Mouse (Mus musculus) CH12.LX (cell line): ENCODE data around the gene Olfm4. TPM values are rescaled to one million over a fixed set of nuclear protein-coding genes. Genes with fewer than 3 reads are reported as not detected.

ENCODE experiments used
- DNase-seq: peaks from one replicate; pipeline ENCODE4 v3.0.0-alpha.2; 2013; ENCODE audit errors: extremely low read depth
- H3K27ac ChIP-seq: 2 replicates; pipeline ENCODE4 v1.5.1; 2012; ENCODE audit warnings: low read depth, mild to moderate bottlenecking, control low read depth, moderate library complexity; ENCODE audit not compliant: insufficient read depth
- H3K27me3 ChIP-seq: replicated peaks from 2 replicates; pipeline ENCODE3; 2012; ENCODE audit warnings: inconsistent platforms
- H3K36me3 ChIP-seq, 2 experiments: replicated peaks in 1 of 2; 2 replicates each; pipeline versions ENCODE3 to v1.6.1; 2012; ENCODE audit warnings: inconsistent platforms in 1 of 2, low read length in 1 of 2, mild to moderate bottlenecking in 1 of 2, mixed read lengths in 1 of 2, moderate library complexity in 1 of 2; ENCODE audit not compliant: control insufficient read depth in 1 of 2, insufficient read depth in 1 of 2
- H3K4me1 ChIP-seq, 2 experiments: 2 replicates each; pipeline ENCODE4 v1.6.1; 2012; ENCODE audit warnings: inconsistent platforms in 1 of 2, moderate library complexity in 1 of 2; ENCODE audit not compliant: insufficient read depth in 2 of 2, control insufficient read depth in 1 of 2
- H3K4me2 ChIP-seq: 2 replicates; pipeline ENCODE4 v1.6.1; 2012; ENCODE audit warnings: low read depth, mild to moderate bottlenecking, control low read depth; ENCODE audit not compliant: poor library complexity, insufficient read depth, severe bottlenecking
- H3K4me3 ChIP-seq, 3 experiments: fragments of 150-350 bp in 1 of 3; sonication (generic) in 1 of 3; replicated peaks in 1 of 3; 2 replicates each; pipeline versions ENCODE3 to v1.5.1; 2011 to 2012; ENCODE audit warnings: low read depth in 2 of 3, low read length in 2 of 3, mild to moderate bottlenecking in 2 of 3, moderate library complexity in 2 of 3, control low read depth in 1 of 3, improper control_type of control experiment in 1 of 3, inconsistent platforms in 1 of 3, mixed read lengths in 1 of 3; ENCODE audit not compliant: poor library complexity in 1 of 3
- H3K79me2 ChIP-seq: replicated peaks from 2 replicates; pipeline ENCODE4 v1.6.1; 2012; ENCODE audit warnings: mild to moderate bottlenecking, moderate library complexity; ENCODE audit not compliant: control insufficient read depth, poor library complexity, insufficient read depth, severe bottlenecking; ENCODE audit errors: extremely low read depth
- H3K9ac ChIP-seq: 2 replicates; pipeline ENCODE4 v1.6.1; 2012; ENCODE audit warnings: low read depth, mild to moderate bottlenecking, control low read depth, moderate library complexity; ENCODE audit not compliant: insufficient read depth
- H3K9me3 ChIP-seq: replicated peaks from 2 replicates; pipeline ENCODE3; 2012; ENCODE audit warnings: low read length, inconsistent platforms, mixed read lengths
- BHLHE40 ChIP-seq: IDR thresholded peaks from 2 replicates; pipeline ENCODE4 v1.6.1; 2011; ENCODE audit warnings: mild to moderate bottlenecking, low read depth, low read length, improper control_type of control experiment
- CHD2 ChIP-seq: IDR thresholded peaks from 2 replicates; pipeline ENCODE4 v1.6.1; 2011; ENCODE audit warnings: low read length, improper control_type of control experiment
- CTCF ChIP-seq, 2 experiments: IDR thresholded peaks in 1 of 2; conservative IDR thresholded peaks in 1 of 2; 2 replicates each; pipeline ENCODE4 v1.5.1; 2011 to 2012; ENCODE audit warnings: low read depth in 2 of 2, low read length in 2 of 2, improper control_type of control experiment in 1 of 2, inconsistent platforms in 1 of 2, mild to moderate bottlenecking in 1 of 2, moderate library complexity in 1 of 2
- E2F4 ChIP-seq: IDR thresholded peaks from 2 replicates; pipeline ENCODE4 v1.6.1; 2011; ENCODE audit warnings: low read depth, low read length, improper control_type of control experiment; ENCODE audit not compliant: insufficient replicate concordance
- ELF1 ChIP-seq: IDR thresholded peaks from 2 replicates; pipeline ENCODE4 v1.6.1; 2014; ENCODE audit warnings: low read depth, mild to moderate bottlenecking, inconsistent platforms, low read length, improper control_type of control experiment
- ETS1 ChIP-seq: conservative IDR thresholded peaks from 2 replicates; pipeline ENCODE4 v1.6.1; 2012; ENCODE audit warnings: low read depth, mild to moderate bottlenecking, inconsistent platforms, low read length, improper control_type of control experiment, moderate library complexity
- GABPA ChIP-seq: IDR thresholded peaks from 2 replicates; pipeline ENCODE4 v1.6.1; 2012; ENCODE audit warnings: low read depth, low read length, improper control_type of control experiment, inconsistent platforms; ENCODE audit not compliant: insufficient replicate concordance
- HCFC1 ChIP-seq: IDR thresholded peaks from 2 replicates; pipeline ENCODE4 v1.6.1; 2012; ENCODE audit warnings: low read depth, mild to moderate bottlenecking, inconsistent platforms, low read length, improper control_type of control experiment
- IRF4 ChIP-seq: IDR thresholded peaks from 2 replicates; pipeline ENCODE4 v1.6.1; 2014; ENCODE audit warnings: low read depth, mild to moderate bottlenecking, inconsistent platforms, low read length, improper control_type of control experiment
- JUN ChIP-seq: IDR thresholded peaks from 2 replicates; pipeline ENCODE4 v1.6.1; 2011; ENCODE audit warnings: low read depth, mild to moderate bottlenecking, low read length, improper control_type of control experiment, moderate library complexity; ENCODE audit not compliant: insufficient read depth
- KAT2A ChIP-seq: IDR thresholded peaks from 2 replicates; pipeline ENCODE4 v1.6.1; 2012; ENCODE audit warnings: low read length, improper control_type of control experiment, inconsistent platforms; ENCODE audit not compliant: insufficient replicate concordance
- MAFK ChIP-seq: IDR thresholded peaks from 2 replicates; pipeline ENCODE4 v1.6.1; 2011; ENCODE audit warnings: low read length, improper control_type of control experiment; ENCODE audit not compliant: insufficient replicate concordance
- MAX ChIP-seq: IDR thresholded peaks from 2 replicates; pipeline ENCODE4 v1.6.1; 2011; ENCODE audit warnings: low read length, improper control_type of control experiment
- MEF2A ChIP-seq: IDR thresholded peaks from 2 replicates; pipeline ENCODE4 v1.6.1; 2014; ENCODE audit warnings: low read depth, mild to moderate bottlenecking, inconsistent platforms, low read length, improper control_type of control experiment, borderline replicate concordance
- MXI1 ChIP-seq: IDR thresholded peaks from 2 replicates; pipeline ENCODE4 v1.6.1; 2011; ENCODE audit warnings: mild to moderate bottlenecking, low read depth, low read length, improper control_type of control experiment
- MYC ChIP-seq: IDR thresholded peaks from 2 replicates; pipeline ENCODE4 v1.6.1; 2011; ENCODE audit warnings: low read depth, mild to moderate bottlenecking, improper control_type of control experiment, low read length
- NELFE ChIP-seq: IDR thresholded peaks from 2 replicates; pipeline ENCODE4 v1.6.1; 2011; ENCODE audit warnings: low read depth, low read length, improper control_type of control experiment
- NRF1 ChIP-seq: IDR thresholded peaks from 2 replicates; pipeline ENCODE4 v1.6.1; 2014; ENCODE audit warnings: low read depth, mild to moderate bottlenecking, inconsistent platforms, low read length, improper control_type of control experiment, moderate library complexity
- POLR2A ChIP-seq: IDR thresholded peaks from 2 replicates; pipeline ENCODE4 v1.6.1; 2011; ENCODE audit warnings: low read depth, mild to moderate bottlenecking, improper control_type of control experiment, low read length
- RAD21 ChIP-seq: IDR thresholded peaks from 2 replicates; pipeline ENCODE4 v1.6.1; 2011; ENCODE audit warnings: low read depth, mild to moderate bottlenecking, low read length, improper control_type of control experiment, moderate library complexity
- RCOR1 ChIP-seq: conservative IDR thresholded peaks from 2 replicates; pipeline ENCODE4 v1.6.1; 2012; ENCODE audit warnings: low read depth, mild to moderate bottlenecking, inconsistent platforms, low read length, improper control_type of control experiment
- SIN3A ChIP-seq: IDR thresholded peaks from 2 replicates; pipeline ENCODE4 v1.6.1; 2012; ENCODE audit warnings: low read length, improper control_type of control experiment, inconsistent platforms
- SMC3 ChIP-seq: IDR thresholded peaks from 2 replicates; pipeline ENCODE4 v1.6.1; 2011; ENCODE audit warnings: low read depth, low read length, improper control_type of control experiment
- TBP ChIP-seq: conservative IDR thresholded peaks from 2 replicates; pipeline ENCODE4 v1.6.1; 2011; ENCODE audit warnings: low read depth, low read length, improper control_type of control experiment
- UBTF ChIP-seq: IDR thresholded peaks from 2 replicates; pipeline ENCODE4 v1.6.1; 2012; ENCODE audit warnings: low read depth, mild to moderate bottlenecking, inconsistent platforms, low read length, improper control_type of control experiment, moderate library complexity
- USF1 ChIP-seq: IDR thresholded peaks from 2 replicates; pipeline ENCODE4 v1.6.1; 2014; ENCODE audit warnings: low read depth, mild to moderate bottlenecking, inconsistent platforms, low read length, improper control_type of control experiment
- USF2 ChIP-seq: conservative IDR thresholded peaks from 2 replicates; pipeline ENCODE4 v1.6.1; 2011; ENCODE audit warnings: low read depth, low read length, improper control_type of control experiment
- ZC3H11A ChIP-seq: IDR thresholded peaks from 2 replicates; pipeline ENCODE4 v1.6.1; 2012; ENCODE audit warnings: low read depth, mild to moderate bottlenecking, inconsistent platforms, low read length, improper control_type of control experiment
- ZKSCAN1 ChIP-seq: IDR thresholded peaks from 2 replicates; pipeline ENCODE4 v1.6.1; 2012; ENCODE audit warnings: low read depth, inconsistent platforms, low read length, improper control_type of control experiment, borderline replicate concordance
- dilution Hi-C: fragments of 300-500 bp; cut with MboI; formaldehyde crosslinking; loops from 2 replicates; pipeline ENCODE4 v1.14.3; 2020; ENCODE audit warnings: low sequenced_read_pairs; ENCODE audit not compliant: extremely low pct_unique_long_range_greater_than_20kb, extremely low pct_ligation_motif_present
- in situ Hi-C: fragments of 300-500 bp; cut with MboI; formaldehyde crosslinking; loops from 3 replicates; pipeline ENCODE4 v1.14.3; 2019; ENCODE audit warnings: low sequenced_read_pairs, low pct_ligation_motif_present, low pct_unique_long_range_greater_than_20kb, mixed read lengths
- polyA plus RNA-seq: library from polyadenylated mRNA; unstranded; fragments of >175 nt; gene quantifications from 2 replicates; pipeline ENCODE4 v1.2.1, GENCODE M21; 2012; ENCODE audit warnings: low read depth; ENCODE audit not compliant: insufficient read length
- total RNA-seq, 2 experiments: library from RNA; depleted of rRNA; stranded (reverse); fragments of 300-350 nt in 1 of 2; fragments of >200 nt in 1 of 2; gene quantifications; 2 replicates each; pipeline ENCODE4 v1.2.3; 2012 to 2014

Olfm4 gene
- total RNA-seq (2012; rRNA removed) (6.5 and 6.8 TPM in 2 replicates), total RNA-seq (2014; rRNA removed) (12.8 and 13.8 TPM in 2 replicates), polyA plus RNA-seq (24.9 and 29.8 TPM in 2 replicates)

GRCm38 (mm10) chr14:79983781-79984180 is at the start of gene Olfm4:
Gene Olfm4 (plus strand): TSS chr14:79984081.
- Histone ChIP-seq H3K36me3 (peaks cover 0 to 3% of the 10 kb centered on the region in 2 experiments), H3K27me3 (no peaks in the 10 kb centered on the region), H3K27ac (no peak within 1 kb of the TSS), H3K9me3 (no peaks in the 10 kb centered on the region), H3K9ac (no peak within 1 kb of the TSS), H3K4me2 (no peak within 1 kb of the TSS), H3K4me1 (0 out of 4 replicates have a peak, but pooled peaks cover 0 to 4% of the 10 kb centered on the region in 2 experiments), H3K79me2 (no peaks in the 10 kb centered on the region), H3K4me3 (no peak within 1 kb of the TSS)
- in situ Hi-C loops = no loop called here
- dilution Hi-C loops = no loop called here
- no peak for TF ChIP-seq MXI1
- TF ChIP-seq JUN = no peak
- no peak for TF ChIP-seq RAD21
- no peak for TF ChIP-seq CHD2
- TF ChIP-seq MYC = no peak
- no peak for TF ChIP-seq GABPA
- no peak for TF ChIP-seq BHLHE40
- TF ChIP-seq SMC3 = no peak
- TF ChIP-seq USF1 = no peak
- no peak for TF ChIP-seq POLR2A
- no peak for TF ChIP-seq HCFC1
- TF ChIP-seq ZC3H11A = no peak
- no peak for TF ChIP-seq TBP
- TF ChIP-seq CTCF (conservative IDR thresholded peaks at IDR 0.05 in 1 of 2, IDR thresholded peaks at IDR 0.05 in 1 of 2; ENCODE audit: low read depth in 2 of 2, low read length in 2 of 2) = no peak
- TF ChIP-seq MAFK = no peak
- TF ChIP-seq NELFE = no peak
- no peak for DNase-seq

GRCm38 (mm10) chr14:79934426-79934825 is 49.5 kb upstream of the Olfm4 start:
- H3K36me3 ChIP-seq = no peaks in the 10 kb centered on the region
- no peaks in the 10 kb centered on the region for H3K9me3 ChIP-seq
- no peak overlapping the region for H3K9ac ChIP-seq
- H3K27ac ChIP-seq = no peak overlapping the region
- 0 out of 4 replicates have a peak, but pooled peaks cover 0 to 2% of the 10 kb centered on the region in 2 experiments for H3K4me1 ChIP-seq
- H3K4me3 ChIP-seq = no peak overlapping the region
- TF ChIP-seq MAX (no peak), ELF1 (no peak), NELFE (no peak), SIN3A (no peak), ETS1 (no peak), E2F4 (no peak), RCOR1 (no peak), MXI1 (no peak), UBTF (no peak), NRF1 (no peak), TBP (no peak), MEF2A (no peak), GABPA (no peak), USF2 (no peak), KAT2A (no peak), IRF4 (no peak), SMC3 (no peak), ZKSCAN1 (no peak)
- TF ChIP-seq, all 38 proteins: peak for 0
- in situ Hi-C loops (loop anchor here (25.0 kb wide), 1 partner anchor 278 kb away; no protein-coding TSS in a partner anchor), dilution Hi-C loops (no loop called here)
- H3K79me2 ChIP-seq = no peaks in the 10 kb centered on the region
- H3K27me3 ChIP-seq = no peaks in the 10 kb centered on the region
- H3K4me2 ChIP-seq = no peak overlapping the region
- no peak for DNase-seq
